Mouse (Mus musculus): ENCODE results near the gene Phgdh. TPM values are rescaled to one million over a fixed set of nuclear protein-coding genes. Genes with fewer than 3 reads are reported as not detected.
A peak's percentile ranks its signal among the peaks of the same experiment; 100 is the strongest.
"Not testable (repeated sequence)": the region's sequence is repeated elsewhere in the genome, so short reads cannot be mapped to it uniquely, and the experiment has no call there.

Phgdh gene
- 10 to 100 TPM; 49.4 to 57.8 TPM for total RNA-seq (2021)

GRCm38 (mm10) chr3:98339706-98340109, at the start of gene Phgdh:
Gene Phgdh, minus strand, starts transcription at chr3:98339990.
- intact Hi-C loops (cut with DNase I): not testable (repeated sequence)

GRCm38 (mm10) chr3:98389305-98389704, 49.5 kb upstream of the Phgdh start:
- intact Hi-C loops (cut with DNase I): no loop called here
- no peak for DNase-seq (ENCODE audit: extremely low spot score in 1 of 2, low spot score in 2 of 2)

More at GRCm38 (mm10) chr3:98339706-98340109, at the start of gene Phgdh:
- DNase-seq (ENCODE audit: extremely low spot score in 1 of 2, low spot score in 2 of 2): peak; percentile 56 to 77

DNA sequence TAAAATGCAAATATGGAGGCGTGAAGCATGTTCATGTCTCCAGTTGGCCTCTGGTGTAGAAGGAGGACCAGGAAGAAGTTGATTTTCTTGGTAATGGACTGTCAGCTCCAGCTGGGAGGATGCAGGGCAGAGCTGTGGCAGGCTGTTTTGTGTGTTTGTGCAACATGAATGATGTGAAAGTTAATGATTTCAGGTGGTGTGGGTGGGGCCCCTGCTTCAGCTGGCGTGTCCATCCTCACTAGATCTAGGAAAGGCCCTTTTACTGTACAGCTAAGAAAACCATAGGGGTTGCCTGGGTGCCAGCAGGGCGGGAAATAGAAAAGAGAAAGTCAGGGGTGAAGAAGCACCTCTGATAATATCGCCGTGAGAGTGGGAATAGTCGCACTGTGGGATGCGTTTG, 48.0 kb upstream of the Phgdh start:
- intact Hi-C loops (cut with DNase I): no loop called here
- DNase-seq (ENCODE audit: extremely low spot score in 1 of 2, low spot score in 2 of 2): no peak

GRCm38 (mm10) chr3:98387086-98387485, 47.3 kb upstream of the Phgdh start:
- intact Hi-C loops (cut with DNase I): no loop called here
- no peak for DNase-seq (ENCODE audit: extremely low spot score in 1 of 2, low spot score in 2 of 2)

DNA sequence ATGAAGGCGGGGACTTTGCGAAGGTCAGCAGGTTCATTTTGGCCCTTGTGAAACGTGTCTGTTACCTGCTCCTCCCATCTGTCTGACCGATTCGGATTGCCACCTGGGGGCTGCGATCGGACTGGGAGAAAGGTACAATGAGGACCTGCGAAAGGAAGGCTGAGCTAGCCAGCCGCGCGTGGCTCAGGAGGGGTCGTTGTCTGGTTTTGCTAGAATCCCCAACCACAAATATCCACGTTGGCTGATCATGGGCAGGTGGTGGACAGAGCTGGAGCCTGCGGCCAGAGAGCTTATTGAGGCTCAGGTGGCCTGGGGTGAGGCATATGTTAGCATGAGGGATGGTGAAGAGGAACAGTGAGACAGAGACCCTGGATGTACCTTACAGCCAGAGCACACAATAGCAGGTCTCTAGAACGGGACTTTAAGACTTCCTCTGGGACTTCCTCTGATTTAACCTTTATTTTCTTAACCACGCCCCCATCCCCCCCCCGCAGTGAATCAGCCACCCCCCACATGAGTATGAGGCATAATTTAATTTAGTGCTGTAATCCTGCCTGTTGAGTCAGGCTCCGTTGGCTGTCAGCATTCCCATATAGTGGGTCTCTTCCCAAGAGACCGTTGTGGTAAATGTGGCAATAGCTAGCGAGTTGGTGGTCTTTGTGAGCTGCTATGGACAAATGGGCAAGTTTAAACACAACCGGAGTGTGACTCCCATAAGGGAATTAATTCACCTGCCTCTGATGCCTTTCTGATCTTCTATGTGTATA, 43.4 kb upstream of the Phgdh start:
- DNase-seq (ENCODE audit: extremely low spot score in 1 of 2, low spot score in 2 of 2): peak in 1 of 2 experiments; percentile 26
- intact Hi-C loops (cut with DNase I): loop anchor here (5.0 kb wide), 1 partner anchor 44 kb away; no protein-coding TSS in a partner anchor

DNA sequence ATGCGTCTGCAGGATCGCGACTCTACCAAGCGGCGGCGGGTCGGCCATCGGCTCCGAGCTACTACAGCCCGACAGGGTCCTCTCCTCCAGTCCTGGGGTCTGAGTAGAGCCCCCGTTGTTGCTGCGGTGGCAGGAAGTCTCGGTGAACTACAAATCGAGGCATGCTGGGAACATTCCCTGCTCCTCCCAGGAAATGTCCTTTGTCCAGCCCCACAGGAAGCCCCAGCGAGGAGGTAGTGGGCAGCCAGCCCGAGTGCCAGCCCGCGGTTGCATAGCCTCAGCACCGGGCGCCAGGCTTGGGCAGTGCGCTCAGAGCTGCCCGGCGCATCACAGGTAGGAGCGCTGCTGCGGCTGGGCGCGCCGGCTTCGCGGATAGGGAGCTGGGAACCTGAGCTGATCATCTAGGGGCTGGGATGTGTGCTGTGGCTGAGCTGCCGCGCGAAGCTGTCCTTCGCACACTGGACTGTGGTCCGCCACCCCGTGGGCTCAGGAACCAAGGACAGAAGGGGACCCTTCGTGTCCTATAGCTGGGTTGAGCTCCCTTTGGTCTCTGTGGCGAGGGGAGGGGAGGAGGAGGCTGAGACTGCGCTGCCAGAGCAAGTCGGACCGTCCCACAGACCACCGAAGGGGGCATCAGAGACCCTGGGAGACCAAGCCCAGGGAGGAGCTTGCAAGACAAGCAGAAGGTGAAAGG, 42.6 kb upstream of the Phgdh start, which contains the start of gene Zfp697:
Zfp697 (plus strand) TSS at position 216 of the 694 bp plus-strand sequence.
- DNase-seq (ENCODE audit: extremely low spot score in 1 of 2, low spot score in 2 of 2): peak; percentile 76 to 87
- intact Hi-C loops (cut with DNase I): loop anchor here (5.0 kb wide), 1 partner anchor 45 kb away; no protein-coding TSS in a partner anchor

GRCm38 (mm10) chr3:98381677-98382245, 42.0 kb upstream of the Phgdh start:
- DNase-seq (ENCODE audit: extremely low spot score in 1 of 2, low spot score in 2 of 2): no peak
- intact Hi-C loops (cut with DNase I): loop anchor here (5.0 kb wide), 1 partner anchor 46 kb away; no protein-coding TSS in a partner anchor

GRCm38 (mm10) chr3:98379236-98379635, 39.4 kb upstream of the Phgdh start:
- intact Hi-C loops (cut with DNase I): no loop called here

DNA sequence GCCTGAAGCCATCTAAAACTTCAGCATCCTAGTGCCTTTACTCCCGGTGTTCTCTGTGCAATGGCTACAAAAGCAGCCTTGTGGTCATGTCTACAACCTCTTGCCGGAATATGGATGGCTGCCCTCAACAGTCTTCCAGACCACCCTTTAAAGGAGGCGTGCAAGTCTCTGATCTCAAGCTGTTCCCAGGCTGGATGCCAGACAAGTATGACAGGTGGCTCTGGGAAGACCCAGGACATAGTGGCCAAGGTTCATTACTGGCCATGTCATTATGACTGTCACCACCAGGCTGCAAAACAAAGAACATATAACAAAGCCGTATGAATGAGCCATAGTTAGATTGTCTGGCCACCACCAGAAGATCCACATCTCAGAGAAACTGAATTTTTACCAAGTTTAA, 38.5 kb upstream of the Phgdh start:
- intact Hi-C loops (cut with DNase I): no loop called here
- DNase-seq (ENCODE audit: extremely low spot score in 1 of 2, low spot score in 2 of 2): no peak

More at GRCm38 (mm10) chr3:98379236-98379635, 39.4 kb upstream of the Phgdh start:
- DNase-seq (ENCODE audit: extremely low spot score in 1 of 2, low spot score in 2 of 2): peak in 1 of 2 experiments; percentile 32

GRCm38 (mm10) chr3:98374980-98375379, 35.2 kb upstream of the Phgdh start:
- intact Hi-C loops (cut with DNase I): no loop called here

GRCm38 (mm10) chr3:98374062-98374719, 34.4 kb upstream of the Phgdh start:
- no peak for DNase-seq (ENCODE audit: extremely low spot score in 1 of 2, low spot score in 2 of 2)
- intact Hi-C loops (cut with DNase I): no loop called here

More at GRCm38 (mm10) chr3:98374980-98375379, 35.2 kb upstream of the Phgdh start:
- no peak for DNase-seq (ENCODE audit: extremely low spot score in 1 of 2, low spot score in 2 of 2)

- DNase-seq (ENCODE audit: extremely low spot score in 1 of 2, low spot score in 2 of 2): no peak
- intact Hi-C loops (cut with DNase I): no loop called here
Measured at GRCm38 (mm10) chr3:98368776-98369175, 29.0 kb upstream of the Phgdh start.

DNA sequence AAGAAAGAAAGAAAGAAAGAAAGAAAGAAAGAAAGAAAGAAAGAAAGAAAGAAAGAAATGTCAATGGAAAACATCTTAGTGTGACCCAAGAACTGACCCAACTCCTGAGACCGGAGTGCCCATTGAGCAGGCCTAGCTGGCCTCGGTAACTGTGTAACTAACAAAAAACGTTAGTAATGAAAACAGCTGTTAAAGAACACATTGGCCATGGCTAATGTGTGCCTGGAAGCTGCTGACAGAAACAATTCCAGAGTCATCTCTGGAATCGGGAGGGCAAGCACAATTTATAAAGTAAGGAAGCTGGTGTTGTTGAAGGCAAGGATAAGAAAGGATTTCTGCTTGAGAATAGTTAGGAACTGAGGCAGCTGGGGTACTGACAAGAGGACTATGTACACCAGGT, 28.5 kb upstream of the Phgdh start:
- no peak for DNase-seq (ENCODE audit: extremely low spot score in 1 of 2, low spot score in 2 of 2)
- intact Hi-C loops (cut with DNase I): no loop called here

- intact Hi-C loops (cut with DNase I): no loop called here
- DNase-seq (ENCODE audit: extremely low spot score in 1 of 2, low spot score in 2 of 2): no peak
Measured at GRCm38 (mm10) chr3:98366823-98367222, 27.0 kb upstream of the Phgdh start.

GRCm38 (mm10) chr3:98366086-98366485, 26.3 kb upstream of the Phgdh start:
- intact Hi-C loops (cut with DNase I): no loop called here
- DNase-seq (ENCODE audit: extremely low spot score in 1 of 2, low spot score in 2 of 2): no peak

- no peak for DNase-seq (ENCODE audit: extremely low spot score in 1 of 2, low spot score in 2 of 2)
- intact Hi-C loops (cut with DNase I): loop anchor here (5.0 kb wide), 1 partner anchor 80 kb away; no protein-coding TSS in a partner anchor
Measured at GRCm38 (mm10) chr3:98362753-98363152, 23.0 kb upstream of the Phgdh start.

- intact Hi-C loops (cut with DNase I): no loop called here
- no peak for DNase-seq (ENCODE audit: extremely low spot score in 1 of 2, low spot score in 2 of 2)
Measured at GRCm38 (mm10) chr3:98356632-98357370, 17.0 kb upstream of the Phgdh start.

DNA sequence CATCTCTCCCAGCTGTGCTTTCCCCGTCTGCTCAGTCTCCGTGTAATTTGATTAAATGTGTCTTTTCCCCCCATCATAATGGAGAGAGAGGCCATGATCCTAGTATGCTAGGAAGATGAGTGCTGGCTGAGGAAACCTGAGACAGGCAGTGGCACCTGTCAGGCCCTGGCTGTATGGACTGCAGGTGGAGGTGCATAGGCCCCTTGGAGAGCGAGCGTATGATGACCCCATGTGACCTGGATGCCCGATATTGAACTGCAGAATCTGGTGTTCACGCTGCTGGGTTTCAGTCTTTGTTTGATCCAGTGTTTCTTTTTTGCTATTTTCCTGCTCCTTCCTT, 16.2 kb upstream of the Phgdh start:
- intact Hi-C loops (cut with DNase I): no loop called here
- no peak for DNase-seq (ENCODE audit: extremely low spot score in 1 of 2, low spot score in 2 of 2)
